Comparison of ENCODE assay signal across 8 mouse cellular contexts in genomic region chr12:69227776-69228466, GRCm38 (mm10). TPM values are rescaled to one million over a fixed set of nuclear protein-coding genes. Genes with fewer than 3 reads are reported as not detected.
DNase-seq lines count a peak whose midpoint lies in the region; ATAC-seq and TF ChIP-seq lines count a peak whose summit lies in the region.

Gene Pole2 (minus strand): TSS chr12:69228195.

- ATAC-seq in embryonic facial prominence, embryonic 11.5 days (replicated peaks; ENCODE audit: insufficient number of reproducible peaks, low FRiP score, low TSS enrichment, low read depth) = peak; percentile 91
- peak; percentile 96 for ATAC-seq in granulocyte monocyte progenitor cell, adult 5-6 weeks (replicated peaks; ENCODE audit: poor library complexity, severe bottlenecking)
- ATAC-seq in intestine, postnatal 0 days = peak; percentile 92

- H3K4me3 ChIP-seq in embryonic facial prominence, embryonic 11.5 days (ENCODE audit: low read depth, low read length) = peak within 1 kb of the TSS; percentile 53
- peak within 1 kb of the TSS; percentile 86 for H3K4me3 ChIP-seq in intestine, postnatal 0 days (ENCODE audit: low read depth, low read length)
- H3K4me3 ChIP-seq in midbrain, embryonic 10.5 days = peak within 1 kb of the TSS; percentile 79

- peak within 1 kb of the TSS; percentile 57 for H3K27ac ChIP-seq in embryonic facial prominence, embryonic 11.5 days (replicated peaks; ENCODE audit: low read depth, low read length)
- H3K27ac ChIP-seq in intestine, postnatal 0 days (ENCODE audit: low read depth, low read length) = peak within 1 kb of the TSS; percentile 77; the same call in 1 of the 2 replicates
- peak within 1 kb of the TSS; percentile 94 for H3K27ac ChIP-seq in midbrain, embryonic 10.5 days (replicated peaks)

- peak; percentile 94 for DNase-seq in adrenal gland, postnatal 14 days
- peak; percentile 90 for DNase-seq in embryonic facial prominence, embryonic 11.5 days (ENCODE audit: low spot score)
- peak; percentile 82 for DNase-seq in left cerebral cortex, postnatal 36 days (ENCODE audit: low spot score in 2 of 2)
- DNase-seq in midbrain, embryonic 10.5 days (ENCODE audit: low spot score) = peak; percentile 87
- DNase-seq in right cerebral cortex, postnatal 4 days = peak; percentile 90
- DNase-seq in yolk sac, embryonic 10.5 days (ENCODE audit: low spot score) = peak; percentile 91

- no peaks in the 10 kb centered on the region for H3K4me1 ChIP-seq in embryonic facial prominence, embryonic 11.5 days (ENCODE audit: control insufficient read depth, insufficient read depth, low read length)
- H3K4me1 ChIP-seq in intestine, postnatal 0 days (replicated peaks; ENCODE audit: control insufficient read depth, insufficient read depth, low read length) = no peaks in the 10 kb centered on the region
- H3K4me1 ChIP-seq in midbrain, embryonic 10.5 days = peaks cover 19% of the 10 kb centered on the region

- TF ChIP-seq CTCF in intestine, postnatal 0 days (IDR thresholded peaks at IDR 0.05; ENCODE audit: low read depth) = no peak

- H3K9me3 ChIP-seq in embryonic facial prominence, embryonic 11.5 days (replicated peaks; ENCODE audit: control insufficient read depth, low read length) = no peaks in the 10 kb centered on the region
- H3K9me3 ChIP-seq in intestine, postnatal 0 days (ENCODE audit: control insufficient read depth) = no peaks in the 10 kb centered on the region
- no peaks in the 10 kb centered on the region for H3K9me3 ChIP-seq in midbrain, embryonic 10.5 days (replicated peaks)

- peak within 1 kb of the TSS; percentile 44 for H3K4me2 ChIP-seq in embryonic facial prominence, embryonic 11.5 days (ENCODE audit: low read depth, low read length)
- peak within 1 kb of the TSS; percentile 71 for H3K4me2 ChIP-seq in intestine, postnatal 0 days (replicated peaks; ENCODE audit: low read depth)

- peak within 1 kb of the TSS; percentile 72 for H3K9ac ChIP-seq in embryonic facial prominence, embryonic 11.5 days (replicated peaks; ENCODE audit: low read length)
- peak within 1 kb of the TSS; percentile 58 for H3K9ac ChIP-seq in intestine, postnatal 0 days (ENCODE audit: low read depth, low read length)

- intact Hi-C loops in left cerebral cortex, postnatal 36 days (cut with DNase I) = no loop called here

- no peaks in the 10 kb centered on the region for H3K27me3 ChIP-seq in embryonic facial prominence, embryonic 11.5 days (ENCODE audit: control insufficient read depth, insufficient read depth, low read length)
- no peaks in the 10 kb centered on the region for H3K27me3 ChIP-seq in intestine, postnatal 0 days (replicated peaks; ENCODE audit: control insufficient read depth, insufficient read depth, low read length)
- no peaks in the 10 kb centered on the region for H3K27me3 ChIP-seq in midbrain, embryonic 10.5 days (ENCODE audit: low read depth, poor library complexity, severe bottlenecking)

- under 1% methylated on average over 37 of the region's 37 CpGs for WGBS in embryonic facial prominence, embryonic 11.5 days
- WGBS in intestine, postnatal 0 days = under 1% methylated on average over 37 of the region's 37 CpGs
- WGBS in midbrain, embryonic 10.5 days = under 1% methylated on average over 37 of the region's 37 CpGs

- H3K36me3 ChIP-seq in embryonic facial prominence, embryonic 11.5 days (replicated peaks; ENCODE audit: control insufficient read depth, insufficient read depth, low read depth, low read length) = no peaks in the 10 kb centered on the region
- H3K36me3 ChIP-seq in intestine, postnatal 0 days (ENCODE audit: control insufficient read depth, insufficient read depth) = no peaks in the 10 kb centered on the region; the same call in 1 of the 2 replicates
- peaks cover 27% of the 10 kb centered on the region for H3K36me3 ChIP-seq in midbrain, embryonic 10.5 days

RNA-seq across cellular contexts. Expression of gene Pole2, which starts in this region (rescaled TPM):
- total RNA-seq in adrenal gland, postnatal 14 days (2021) = 5.3 and 5.7 TPM in 2 replicates
- 30.6 and 36.5 TPM in 2 replicates for polyA plus RNA-seq in embryonic facial prominence, embryonic 11.5 days (2014; fragmentation: Nextera tagmentation; extraction: Ambion mirVana)
- total RNA-seq in granulocyte monocyte progenitor cell, adult 5-6 weeks (2014; fragmentation: Nextera tagmentation) = 51.2 and 56.8 TPM in 2 replicates
- 46.4 and 58.8 TPM in 2 replicates for total RNA-seq in granulocyte monocyte progenitor cell, adult 5-6 weeks (2017)
- 5.4 and 6.7 TPM in 2 replicates for polyA plus RNA-seq in intestine, postnatal 0 days (2015; fragmentation: Nextera tagmentation; extraction: Ambion mirVana)
- total RNA-seq in left cerebral cortex, postnatal 36 days (2021) = under 1 TPM in 1 of 2 experiments, not detected in 1; 0.79 TPM
- polyA plus RNA-seq in midbrain, embryonic 10.5 days (2016; fragmentation: Nextera tagmentation; extraction: Ambion mirVana) = 28.8 and 34.5 TPM in 2 replicates

Comparison
In these comparisons a context has a peak if more than half of its experiments do, and no peak if none do; other contexts are left out.
1. Peak in every context shown above with its lines: DNase-seq, ATAC-seq, H3K4me3 ChIP-seq and H3K27ac ChIP-seq.
2. Peak in DNase-seq in left cerebral cortex, postnatal 36 days; RNA of the gene not detected or under 1 TPM.